Mouse (Mus musculus) embryonic facial prominence, embryonic 14.5 days (tissue): ENCODE measurements around the gene Vwa8. TPM values are rescaled to one million over a fixed set of nuclear protein-coding genes. Genes with fewer than 3 reads are reported as not detected.
A peak's percentile ranks its signal among the peaks of the same experiment; 100 is the strongest.

Experiments used
- ATAC-seq: fragments of 200-750 bp; cut with Nextera tagmentation; 2 replicates; pipeline ENCODE4 v1.8.0; 2017; ENCODE audit warnings: low read depth, moderate number of reproducible peaks, moderate TSS enrichment
- DNase-seq: peaks from one replicate; pipeline ENCODE4 v3.0.0-alpha.2; 2015; ENCODE audit warnings: low spot score
- H3K27ac ChIP-seq: fragments of 300-500 bp; sonication (generic); replicated peaks from 2 replicates; pipeline ENCODE4 v1.5.1; 2014; ENCODE audit warnings: low read depth, mild to moderate bottlenecking, low read length, moderate library complexity
- H3K27me3 ChIP-seq: fragments of 300-500 bp; sonication (generic); replicated peaks from 2 replicates; pipeline ENCODE4 v1.6.1; 2014; ENCODE audit warnings: low read length; ENCODE audit not compliant: control insufficient read depth, insufficient read depth
- H3K36me3 ChIP-seq: fragments of 300-500 bp; sonication (generic); 2 replicates; pipeline ENCODE4 v1.6.1; 2014; ENCODE audit warnings: low read length, mixed read lengths; ENCODE audit not compliant: control insufficient read depth, insufficient read depth
- H3K4me1 ChIP-seq: fragments of 300-500 bp; sonication (generic); 2 replicates; pipeline ENCODE4 v1.6.1; 2014; ENCODE audit warnings: antibody characterized with exemption, low read length; ENCODE audit not compliant: control insufficient read depth, insufficient read depth
- H3K4me2 ChIP-seq: fragments of 300-500 bp; sonication (generic); 2 replicates; pipeline ENCODE4 v1.6.1; 2014; ENCODE audit warnings: low read depth, mild to moderate bottlenecking, low read length, moderate library complexity, mixed read lengths
- H3K4me3 ChIP-seq: fragments of 300-500 bp; sonication (generic); 2 replicates; pipeline ENCODE4 v1.5.1; 2014; ENCODE audit warnings: low read depth, mild to moderate bottlenecking, low read length
- H3K9ac ChIP-seq: fragments of 300-500 bp; sonication (generic); 2 replicates; pipeline ENCODE4 v1.6.1; 2014; ENCODE audit warnings: low read depth, mild to moderate bottlenecking, low read length, moderate library complexity, mixed read lengths
- H3K9me3 ChIP-seq: fragments of 300-500 bp; sonication (generic); 2 replicates; pipeline ENCODE4 v1.6.1; 2016; ENCODE audit warnings: low read length; ENCODE audit not compliant: control insufficient read depth
- WGBS: fragments of 180-500 bp; shearing (Covaris S2); extraction: QIAGEN DNeasy Blood & Tissue Kit; methylation state at CpG from one replicate; pipeline ENCODE4 v1.1.7; 2014; 5-methylcytosine and 5-hydroxymethylcytosine counted together
- polyA plus RNA-seq: library from polyadenylated mRNA; unstranded; fragments of >200 nt; fragmentation: Nextera tagmentation; extraction: Ambion mirVana; gene quantifications from 2 replicates; pipeline ENCODE4 v1.2.1, GENCODE M21; 2014

Vwa8 gene
- polyA plus RNA-seq, 1 experiment from 2014 or later = 11.7 TPM

DNA sequence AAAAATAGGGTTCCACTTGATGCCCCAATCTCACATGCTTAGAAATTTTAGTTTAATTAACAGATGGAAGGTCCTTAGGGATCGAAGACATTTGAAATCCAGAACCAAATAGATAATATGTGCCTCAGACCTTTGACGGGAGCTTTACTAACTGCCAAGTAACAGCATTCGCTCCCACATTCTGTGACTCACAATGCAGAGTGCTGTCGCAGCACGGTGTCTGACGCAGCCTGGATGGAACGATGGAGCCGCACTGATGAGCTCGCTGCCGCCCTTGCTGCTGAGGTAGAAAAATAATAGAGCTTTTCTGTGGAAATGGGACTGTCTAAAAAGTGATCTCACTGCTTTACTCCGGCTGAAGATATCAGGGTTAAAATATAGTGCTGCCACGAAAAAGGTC, 248.3 kb downstream of the Vwa8 start:
- H3K9ac ChIP-seq = no peak overlapping the region
- H3K27ac ChIP-seq = no peak overlapping the region
- no peaks in the 10 kb centered on the region for H3K27me3 ChIP-seq
- H3K9me3 ChIP-seq = 0 out of 2 replicates have a peak, but pooled peaks cover 4% of the 10 kb centered on the region
- no peak overlapping the region for H3K4me2 ChIP-seq
- no peak for ATAC-seq
- no peak overlapping the region for H3K4me3 ChIP-seq
- WGBS = 93% methylated on average over 12 of the region's 12 CpGs
- peaks cover 10% of the 10 kb centered on the region for H3K36me3 ChIP-seq
- no peaks in the 10 kb centered on the region for H3K4me1 ChIP-seq
- DNase-seq = no peak

DNA sequence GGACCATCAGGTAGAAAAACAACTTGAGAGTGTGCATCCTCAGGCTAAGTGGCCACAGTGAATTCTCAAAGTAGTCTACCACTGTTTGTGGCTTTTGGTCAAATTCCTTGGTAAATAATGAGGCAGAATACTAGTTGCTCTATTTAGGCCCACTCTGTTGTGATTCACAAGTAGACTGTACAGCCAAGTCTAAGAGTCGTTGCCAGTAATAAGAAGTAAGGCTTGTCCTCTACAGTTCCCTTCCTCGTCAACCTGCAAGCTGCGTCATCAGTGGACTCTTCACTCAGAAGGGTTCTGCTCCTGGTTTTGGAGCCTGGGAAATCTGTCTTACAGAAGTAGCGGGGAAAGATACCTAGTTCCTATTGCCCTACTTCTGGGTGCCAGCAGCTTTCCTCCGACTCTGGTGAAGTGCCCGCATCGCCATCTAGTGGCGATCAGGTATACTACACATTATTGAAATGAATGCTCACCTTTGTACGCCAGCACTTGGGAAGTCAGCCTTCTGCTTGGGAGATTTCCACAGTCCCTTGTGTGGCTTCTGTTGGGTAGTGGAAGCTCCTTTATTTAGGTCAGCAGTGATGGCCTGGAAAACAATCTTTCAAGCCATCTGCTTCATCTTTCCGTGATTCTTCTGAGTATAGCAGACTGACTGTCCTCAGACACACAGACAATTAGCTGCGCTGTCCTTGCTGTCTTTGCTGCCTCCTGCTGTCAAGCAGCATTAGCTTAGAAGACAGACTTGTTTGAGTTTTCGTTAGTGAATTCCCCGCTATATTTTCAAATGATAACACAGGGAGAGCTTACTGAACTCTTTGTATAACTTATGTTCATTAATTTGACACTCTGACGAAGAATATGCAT, 258.0 kb downstream of the Vwa8 start:
- Histone ChIP-seq H3K4me1 (no peaks in the 10 kb centered on the region), H3K4me2 (no peak overlapping the region), H3K27me3 (no peaks in the 10 kb centered on the region), H3K36me3 (no peaks in the 10 kb centered on the region), H3K9ac (no peak overlapping the region), H3K27ac (no peak overlapping the region), H3K9me3 (no peaks in the 10 kb centered on the region), H3K4me3 (no peak overlapping the region)
- DNase-seq = peak; percentile 88
- peak; percentile 80 for ATAC-seq
- WGBS = 29% methylated on average over 14 of the region's 14 CpGs

DNA sequence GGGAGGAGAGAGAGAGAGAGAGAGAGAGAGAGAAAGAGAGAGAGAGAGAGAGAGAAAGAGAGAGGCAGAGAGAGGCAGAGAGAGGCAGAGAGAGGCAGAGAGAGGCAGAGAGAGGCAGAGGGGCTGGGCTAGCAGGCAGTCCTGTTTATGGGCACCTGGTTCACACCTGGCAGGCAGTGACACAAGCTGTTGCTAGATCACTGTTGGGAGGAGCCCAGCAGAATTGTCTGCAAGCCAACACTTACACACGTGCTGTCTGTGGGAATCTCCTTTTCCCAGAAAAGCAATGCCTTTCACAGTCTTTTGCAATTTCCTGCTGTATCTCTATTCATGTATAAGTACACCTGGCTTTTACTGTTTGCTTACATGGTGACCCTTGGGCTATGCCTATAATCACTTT, 260.5 kb downstream of the Vwa8 start:
- no peaks in the 10 kb centered on the region for H3K27me3 ChIP-seq
- 22% methylated on average over 1 of the region's 1 CpGs for WGBS
- H3K9me3 ChIP-seq = no peaks in the 10 kb centered on the region
- H3K4me2 ChIP-seq = no peak overlapping the region
- H3K36me3 ChIP-seq = no peaks in the 10 kb centered on the region
- no peaks in the 10 kb centered on the region for H3K4me1 ChIP-seq
- DNase-seq = peak; percentile 35
- H3K9ac ChIP-seq = no peak overlapping the region
- ATAC-seq = no peak
- H3K27ac ChIP-seq = no peak overlapping the region
- no peak overlapping the region for H3K4me3 ChIP-seq

DNA sequence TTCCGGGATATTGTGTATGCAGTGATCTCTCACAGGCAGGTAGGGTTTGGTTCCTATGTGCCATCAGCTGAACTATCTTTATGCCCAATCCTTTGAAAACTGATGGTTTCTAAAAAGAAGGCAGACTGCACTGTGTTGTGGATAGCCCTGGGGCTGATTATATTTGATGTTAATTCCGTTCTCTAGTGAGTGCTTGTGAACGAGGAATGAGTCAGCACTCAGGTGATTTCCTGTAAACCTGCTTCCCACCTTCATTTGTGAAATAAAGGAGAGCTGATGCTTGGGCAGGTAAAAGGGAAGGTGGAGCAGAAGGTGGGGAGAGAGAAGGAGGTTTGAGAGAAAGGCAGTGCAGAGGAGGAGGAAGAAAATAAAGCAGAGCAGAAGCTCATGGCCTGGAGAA, 261.2 kb downstream of the Vwa8 start:
- H3K4me3 ChIP-seq = no peak overlapping the region
- no peak for ATAC-seq

DNA sequence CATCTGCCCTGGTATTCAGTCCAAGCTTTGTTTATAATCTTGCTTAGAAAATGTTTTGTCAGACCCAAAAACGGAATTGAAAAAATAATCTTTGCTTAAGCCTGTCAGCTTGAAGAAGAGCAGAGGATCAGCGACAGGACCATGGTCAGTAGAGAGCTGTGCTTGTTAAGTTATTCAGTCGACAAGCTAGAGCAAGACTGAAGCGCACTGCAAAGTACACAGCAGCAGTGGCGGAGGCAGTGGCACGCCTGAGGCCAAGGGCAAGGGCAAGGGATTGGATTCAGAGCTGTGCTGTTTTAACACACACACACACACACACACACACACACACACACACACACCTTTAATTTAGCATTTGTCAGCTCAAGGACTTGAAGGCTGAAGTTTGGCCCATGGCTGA, 263.2 kb downstream of the Vwa8 start:
- H3K27ac ChIP-seq = no peak overlapping the region
- H3K4me3 ChIP-seq = no peak overlapping the region
- no peak for DNase-seq
- H3K9me3 ChIP-seq = no peaks in the 10 kb centered on the region
- no peak overlapping the region for H3K4me2 ChIP-seq
- WGBS = 71% methylated on average over 6 of the region's 6 CpGs
- H3K4me1 ChIP-seq = no peaks in the 10 kb centered on the region
- no peaks in the 10 kb centered on the region for H3K36me3 ChIP-seq
- H3K27me3 ChIP-seq = no peaks in the 10 kb centered on the region
- ATAC-seq = no peak
- H3K9ac ChIP-seq = no peak overlapping the region

More for the DNA sequence above, 261.2 kb downstream of the Vwa8 start:
- no peak overlapping the region for H3K27ac ChIP-seq
- H3K36me3 ChIP-seq = no peaks in the 10 kb centered on the region
- H3K27me3 ChIP-seq = no peaks in the 10 kb centered on the region
- H3K9ac ChIP-seq = no peak overlapping the region
- DNase-seq = no peak
- 59% methylated on average over 3 of the region's 3 CpGs for WGBS
- H3K9me3 ChIP-seq = no peaks in the 10 kb centered on the region
- no peak overlapping the region for H3K4me2 ChIP-seq
- H3K4me1 ChIP-seq = no peaks in the 10 kb centered on the region

DNA sequence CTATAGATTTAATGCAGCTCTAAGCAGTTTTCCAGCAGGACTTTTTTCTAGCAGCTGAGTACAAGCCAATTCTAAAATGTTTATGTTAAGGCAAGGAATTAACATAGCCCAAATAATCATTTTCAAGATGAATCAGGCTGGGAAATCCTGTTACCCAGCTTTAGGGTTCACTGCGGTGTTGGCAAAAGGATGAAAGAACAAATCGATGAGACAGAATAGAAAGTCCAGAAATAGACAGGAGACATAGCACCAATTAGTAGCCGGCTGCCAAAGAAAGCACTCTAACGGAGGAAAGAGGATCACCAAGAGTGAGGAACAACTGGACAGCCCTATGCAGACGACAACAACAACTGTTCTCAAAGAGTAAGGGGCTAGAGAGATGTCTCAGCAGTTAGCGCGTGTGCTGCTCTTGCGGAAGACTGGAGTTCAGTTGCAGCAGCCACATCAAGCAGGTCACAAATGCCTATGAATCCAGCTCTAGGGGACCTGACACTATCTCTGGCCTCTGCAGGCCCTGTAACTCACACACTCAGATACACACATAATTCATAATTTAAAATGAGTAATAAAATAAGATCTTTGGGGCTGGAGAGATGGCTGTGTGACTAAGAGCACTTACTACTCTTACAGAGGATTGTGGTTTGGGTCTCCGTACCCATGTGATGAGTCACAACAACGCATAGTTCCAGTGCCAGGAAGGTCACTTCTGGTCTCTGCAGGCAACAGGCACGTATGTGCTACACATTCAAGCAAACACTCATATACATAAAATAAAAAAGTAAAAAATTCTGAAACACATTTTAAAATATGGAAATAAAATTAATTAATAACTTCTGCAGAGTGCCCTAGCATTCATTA, 265.9 kb downstream of the Vwa8 start:
- no peak overlapping the region for H3K4me3 ChIP-seq
- DNase-seq = peak; percentile 14
- ATAC-seq = no peak
- H3K4me1 ChIP-seq = no peaks in the 10 kb centered on the region
- no peak overlapping the region for H3K27ac ChIP-seq
- H3K27me3 ChIP-seq = no peaks in the 10 kb centered on the region
- H3K9ac ChIP-seq = no peak overlapping the region
- H3K36me3 ChIP-seq = no peaks in the 10 kb centered on the region
- no peak overlapping the region for H3K4me2 ChIP-seq
- no peaks in the 10 kb centered on the region for H3K9me3 ChIP-seq
- 80% methylated on average over 11 of the region's 11 CpGs for WGBS

DNA sequence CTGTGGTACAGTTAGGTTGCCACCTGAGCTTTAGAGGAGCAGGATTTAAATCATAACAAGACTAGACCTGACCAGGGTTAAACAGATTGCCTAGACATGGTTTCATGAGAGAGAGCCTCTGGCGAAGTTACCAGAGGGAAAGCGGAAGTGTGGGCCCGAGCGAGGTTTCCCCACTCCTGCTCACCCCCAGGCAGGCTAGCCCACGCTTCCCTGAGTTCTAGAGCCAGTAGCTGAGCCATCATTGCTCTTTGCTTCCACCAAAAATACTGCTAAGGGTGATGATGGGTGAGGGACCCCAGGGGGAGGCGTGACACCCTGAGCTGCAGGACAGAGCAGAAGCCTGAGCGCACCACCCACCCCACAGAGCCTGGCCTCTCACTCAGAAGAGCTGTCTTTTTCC, 269.6 kb downstream of the Vwa8 start:
- Histone ChIP-seq H3K27me3 (no peaks in the 10 kb centered on the region), H3K9ac (no peak overlapping the region), H3K36me3 (no peaks in the 10 kb centered on the region), H3K4me1 (no peaks in the 10 kb centered on the region), H3K9me3 (no peaks in the 10 kb centered on the region), H3K4me2 (no peak overlapping the region), H3K27ac (no peak overlapping the region), H3K4me3 (no peak overlapping the region)
- ATAC-seq = no peak
- 87% methylated on average over 7 of the region's 7 CpGs for WGBS
- no peak for DNase-seq

DNA sequence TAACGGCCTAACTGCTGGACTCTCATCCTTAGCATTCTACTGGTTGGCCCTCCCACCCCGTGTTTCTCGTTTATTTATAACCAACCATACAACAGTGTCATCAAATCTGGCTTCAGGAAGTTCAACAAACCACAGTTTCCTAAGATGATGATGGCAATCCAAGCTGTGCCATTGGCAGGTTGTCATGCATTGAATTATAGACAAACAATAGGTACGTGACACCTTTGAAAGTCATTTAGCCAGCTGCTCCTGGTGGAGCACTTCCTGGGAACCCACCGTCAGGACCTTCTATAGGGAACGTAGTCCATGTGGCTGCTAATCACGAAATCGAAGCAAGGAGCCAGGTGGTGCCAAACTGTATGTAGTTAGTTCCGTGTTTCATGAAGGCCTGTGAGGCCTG, 270.5 kb downstream of the Vwa8 start:
- Histone ChIP-seq H3K27me3 (no peaks in the 10 kb centered on the region), H3K4me2 (no peak overlapping the region), H3K4me1 (no peaks in the 10 kb centered on the region), H3K9ac (no peak overlapping the region), H3K27ac (no peak overlapping the region), H3K36me3 (no peaks in the 10 kb centered on the region), H3K4me3 (no peak overlapping the region), H3K9me3 (no peaks in the 10 kb centered on the region)
- ATAC-seq = no peak
- WGBS = 78% methylated on average over 9 of the region's 9 CpGs
- DNase-seq = no peak
